Mouse (Mus musculus) CH12.LX (cell line): ENCODE data around the gene Lamc1. TPM values are rescaled to one million over a fixed set of nuclear protein-coding genes. Genes with fewer than 3 reads are reported as not detected.
A peak's percentile ranks its signal among the peaks of the same experiment; 100 is the strongest.
"Not testable (repeated sequence)": the region's sequence is repeated elsewhere in the genome, so short reads cannot be mapped to it uniquely, and the experiment has no call there.

ENCODE experiments used
- DNase-seq: peaks from one replicate; pipeline ENCODE4 v3.0.0-alpha.2; 2013; ENCODE audit errors: extremely low read depth
- H3K27ac ChIP-seq: 2 replicates; pipeline ENCODE4 v1.5.1; 2012; ENCODE audit warnings: low read depth, mild to moderate bottlenecking, control low read depth, moderate library complexity; ENCODE audit not compliant: insufficient read depth
- H3K27me3 ChIP-seq: replicated peaks from 2 replicates; pipeline ENCODE3; 2012; ENCODE audit warnings: inconsistent platforms
- H3K36me3 ChIP-seq, 2 experiments: replicated peaks in 1 of 2; 2 replicates each; pipeline versions ENCODE3 to v1.6.1; 2012; ENCODE audit warnings: inconsistent platforms in 1 of 2, low read length in 1 of 2, mild to moderate bottlenecking in 1 of 2, mixed read lengths in 1 of 2, moderate library complexity in 1 of 2; ENCODE audit not compliant: control insufficient read depth in 1 of 2, insufficient read depth in 1 of 2
- H3K4me1 ChIP-seq, 2 experiments: 2 replicates each; pipeline ENCODE4 v1.6.1; 2012; ENCODE audit warnings: inconsistent platforms in 1 of 2, moderate library complexity in 1 of 2; ENCODE audit not compliant: insufficient read depth in 2 of 2, control insufficient read depth in 1 of 2
- H3K4me2 ChIP-seq: 2 replicates; pipeline ENCODE4 v1.6.1; 2012; ENCODE audit warnings: low read depth, mild to moderate bottlenecking, control low read depth; ENCODE audit not compliant: poor library complexity, insufficient read depth, severe bottlenecking
- H3K4me3 ChIP-seq, 3 experiments: fragments of 150-350 bp in 1 of 3; sonication (generic) in 1 of 3; replicated peaks in 1 of 3; 2 replicates each; pipeline versions ENCODE3 to v1.5.1; 2011 to 2012; ENCODE audit warnings: low read depth in 2 of 3, low read length in 2 of 3, mild to moderate bottlenecking in 2 of 3, moderate library complexity in 2 of 3, control low read depth in 1 of 3, improper control_type of control experiment in 1 of 3, inconsistent platforms in 1 of 3, mixed read lengths in 1 of 3; ENCODE audit not compliant: poor library complexity in 1 of 3
- H3K79me2 ChIP-seq: replicated peaks from 2 replicates; pipeline ENCODE4 v1.6.1; 2012; ENCODE audit warnings: mild to moderate bottlenecking, moderate library complexity; ENCODE audit not compliant: control insufficient read depth, poor library complexity, insufficient read depth, severe bottlenecking; ENCODE audit errors: extremely low read depth
- H3K9ac ChIP-seq: 2 replicates; pipeline ENCODE4 v1.6.1; 2012; ENCODE audit warnings: low read depth, mild to moderate bottlenecking, control low read depth, moderate library complexity; ENCODE audit not compliant: insufficient read depth
- H3K9me3 ChIP-seq: replicated peaks from 2 replicates; pipeline ENCODE3; 2012; ENCODE audit warnings: low read length, inconsistent platforms, mixed read lengths
- BHLHE40 ChIP-seq: IDR thresholded peaks from 2 replicates; pipeline ENCODE4 v1.6.1; 2011; ENCODE audit warnings: mild to moderate bottlenecking, low read depth, low read length, improper control_type of control experiment
- CHD2 ChIP-seq: IDR thresholded peaks from 2 replicates; pipeline ENCODE4 v1.6.1; 2011; ENCODE audit warnings: low read length, improper control_type of control experiment
- E2F4 ChIP-seq: IDR thresholded peaks from 2 replicates; pipeline ENCODE4 v1.6.1; 2011; ENCODE audit warnings: low read depth, low read length, improper control_type of control experiment; ENCODE audit not compliant: insufficient replicate concordance
- IRF4 ChIP-seq: IDR thresholded peaks from 2 replicates; pipeline ENCODE4 v1.6.1; 2014; ENCODE audit warnings: low read depth, mild to moderate bottlenecking, inconsistent platforms, low read length, improper control_type of control experiment
- KAT2A ChIP-seq: IDR thresholded peaks from 2 replicates; pipeline ENCODE4 v1.6.1; 2012; ENCODE audit warnings: low read length, improper control_type of control experiment, inconsistent platforms; ENCODE audit not compliant: insufficient replicate concordance
- MAFK ChIP-seq: IDR thresholded peaks from 2 replicates; pipeline ENCODE4 v1.6.1; 2011; ENCODE audit warnings: low read length, improper control_type of control experiment; ENCODE audit not compliant: insufficient replicate concordance
- MXI1 ChIP-seq: IDR thresholded peaks from 2 replicates; pipeline ENCODE4 v1.6.1; 2011; ENCODE audit warnings: mild to moderate bottlenecking, low read depth, low read length, improper control_type of control experiment
- NELFE ChIP-seq: IDR thresholded peaks from 2 replicates; pipeline ENCODE4 v1.6.1; 2011; ENCODE audit warnings: low read depth, low read length, improper control_type of control experiment
- NRF1 ChIP-seq: IDR thresholded peaks from 2 replicates; pipeline ENCODE4 v1.6.1; 2014; ENCODE audit warnings: low read depth, mild to moderate bottlenecking, inconsistent platforms, low read length, improper control_type of control experiment, moderate library complexity
- POLR2A ChIP-seq: IDR thresholded peaks from 2 replicates; pipeline ENCODE4 v1.6.1; 2011; ENCODE audit warnings: low read depth, mild to moderate bottlenecking, improper control_type of control experiment, low read length
- RCOR1 ChIP-seq: conservative IDR thresholded peaks from 2 replicates; pipeline ENCODE4 v1.6.1; 2012; ENCODE audit warnings: low read depth, mild to moderate bottlenecking, inconsistent platforms, low read length, improper control_type of control experiment
- SIN3A ChIP-seq: IDR thresholded peaks from 2 replicates; pipeline ENCODE4 v1.6.1; 2012; ENCODE audit warnings: low read length, improper control_type of control experiment, inconsistent platforms
- SMC3 ChIP-seq: IDR thresholded peaks from 2 replicates; pipeline ENCODE4 v1.6.1; 2011; ENCODE audit warnings: low read depth, low read length, improper control_type of control experiment
- TCF12 ChIP-seq: IDR thresholded peaks from 2 replicates; pipeline ENCODE4 v1.6.1; 2014; ENCODE audit warnings: low read depth, mild to moderate bottlenecking, inconsistent platforms, low read length, improper control_type of control experiment
- UBTF ChIP-seq: IDR thresholded peaks from 2 replicates; pipeline ENCODE4 v1.6.1; 2012; ENCODE audit warnings: low read depth, mild to moderate bottlenecking, inconsistent platforms, low read length, improper control_type of control experiment, moderate library complexity
- ZMIZ1 ChIP-seq: IDR thresholded peaks from 2 replicates; pipeline ENCODE4 v1.6.1; 2012; ENCODE audit warnings: low read depth, mild to moderate bottlenecking, inconsistent platforms, low read length, improper control_type of control experiment
- dilution Hi-C: fragments of 300-500 bp; cut with MboI; formaldehyde crosslinking; loops from 2 replicates; pipeline ENCODE4 v1.14.3; 2020; ENCODE audit warnings: low sequenced_read_pairs; ENCODE audit not compliant: extremely low pct_unique_long_range_greater_than_20kb, extremely low pct_ligation_motif_present
- in situ Hi-C: fragments of 300-500 bp; cut with MboI; formaldehyde crosslinking; loops from 3 replicates; pipeline ENCODE4 v1.14.3; 2019; ENCODE audit warnings: low sequenced_read_pairs, low pct_ligation_motif_present, low pct_unique_long_range_greater_than_20kb, mixed read lengths
- polyA plus RNA-seq: library from polyadenylated mRNA; unstranded; fragments of >175 nt; gene quantifications from 2 replicates; pipeline ENCODE4 v1.2.1, GENCODE M21; 2012; ENCODE audit warnings: low read depth; ENCODE audit not compliant: insufficient read length
- total RNA-seq, 2 experiments: library from RNA; depleted of rRNA; stranded (reverse); fragments of 300-350 nt in 1 of 2; fragments of >200 nt in 1 of 2; gene quantifications; 2 replicates each; pipeline ENCODE4 v1.2.3; 2012 to 2014

Gene Lamc1
- total and polyA plus RNA-seq, 3 experiments: 5.7 to 16.7 (median 10.5) TPM

- H3K9me3 ChIP-seq: no peaks in the 10 kb centered on the region
- DNase-seq: no peak
- no peaks in the 10 kb centered on the region for H3K36me3 ChIP-seq
- H3K4me2 ChIP-seq: peak overlapping the region; percentile 38
- peaks cover 2% of the 10 kb centered on the region; the same call in 1 of the 2 replicates for H3K79me2 ChIP-seq
- H3K27me3 ChIP-seq: no peaks in the 10 kb centered on the region
- TF ChIP-seq POLR2A: peak; percentile 43; the same call in 1 of the 2 replicates
- TF ChIP-seq RCOR1: 0 out of 2 replicates have a peak, but pooled peaks have one; percentile 37
- TF ChIP-seq CHD2: no peak
- peak; percentile 83 for TF ChIP-seq NRF1
- TF ChIP-seq MAFK: no peak
- TF ChIP-seq E2F4: no peak
- no peak for TF ChIP-seq TCF12
- TF ChIP-seq BHLHE40: 0 out of 2 replicates have a peak, but pooled peaks have one; percentile 5
- TF ChIP-seq UBTF: no peak
- TF ChIP-seq NELFE: peak; percentile 16; the same call in 1 of the 2 replicates
- TF ChIP-seq SMC3: no peak
- 0 out of 2 replicates have a peak, but pooled peaks have one; percentile 34 for TF ChIP-seq MXI1
- TF ChIP-seq SIN3A: peak; percentile 34; the same call in 1 of the 2 replicates
- TF ChIP-seq ZMIZ1: no peak
- peak; percentile 76 for TF ChIP-seq IRF4
- no peak for TF ChIP-seq KAT2A
- dilution Hi-C loops: no loop called here
- peak overlapping the region; percentile 21; the same call in 1 of the 2 replicates for H3K9ac ChIP-seq
- in situ Hi-C loops: no loop called here
- peaks cover 9 to 37% of the 10 kb centered on the region in 2 experiments; a peak in 3 of 4 replicates for H3K4me1 ChIP-seq
- H3K27ac ChIP-seq: peak overlapping the region; percentile 9; the same call in 1 of the 2 replicates
- H3K4me3 ChIP-seq: no peak overlapping the region
Observed at GRCm38 (mm10) chr1:153307509-153308178, 24.9 kb downstream of the Lamc1 start.

DNA sequence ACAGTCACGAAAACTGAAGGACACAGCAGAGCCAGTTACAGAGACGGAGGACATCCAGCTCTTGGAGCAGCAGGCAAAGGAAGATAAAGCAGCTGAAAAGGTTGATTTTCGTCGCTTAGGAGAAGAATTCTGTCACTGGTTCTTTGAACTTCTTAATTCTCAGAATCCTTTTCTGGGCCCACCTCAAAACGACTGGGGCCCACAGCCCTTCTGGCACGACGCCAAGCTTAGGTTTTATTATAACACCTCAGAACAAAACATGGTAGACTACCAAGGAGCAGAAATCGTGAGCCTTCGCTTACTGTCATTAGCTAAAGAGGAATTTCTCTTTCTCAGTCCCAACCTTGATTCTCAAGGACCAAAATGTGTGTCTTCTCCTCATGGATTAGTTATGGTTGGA is 26.9 kb downstream of the Lamc1 start:
- H3K4me1 ChIP-seq: peaks cover 11 to 42% of the 10 kb centered on the region in 2 experiments; a peak in 3 of 4 replicates
- H3K79me2 ChIP-seq, H3K4me3 ChIP-seq, H3K4me2 ChIP-seq, H3K27me3 ChIP-seq, H3K9me3 ChIP-seq, H3K36me3 ChIP-seq, H3K9ac ChIP-seq, DNase-seq, dilution Hi-C loops, in situ Hi-C loops, H3K27ac ChIP-seq: not testable (repeated sequence)

DNA sequence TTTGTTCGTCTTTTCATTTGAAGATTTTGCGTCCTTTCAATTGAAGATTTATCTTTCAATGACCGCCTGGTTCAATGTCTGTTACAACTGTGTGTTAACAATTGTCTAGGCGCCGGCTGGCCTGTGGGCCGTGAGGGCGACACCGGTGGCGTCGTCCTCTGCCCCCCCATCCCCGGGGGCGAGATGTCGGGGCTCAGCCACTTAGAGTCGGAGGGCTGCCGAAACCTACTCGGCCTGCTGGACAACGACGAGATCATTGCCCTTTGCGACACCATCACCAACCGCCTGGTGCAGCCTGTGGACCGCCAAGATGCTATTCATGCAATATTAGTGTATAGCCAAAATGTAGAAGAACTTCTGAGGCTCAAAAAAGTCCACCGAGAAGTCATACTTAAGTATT is 27.3 kb downstream of the Lamc1 start:
- H3K9ac ChIP-seq, H3K27ac ChIP-seq, DNase-seq, H3K79me2 ChIP-seq, H3K4me3 ChIP-seq, H3K4me2 ChIP-seq, H3K27me3 ChIP-seq, H3K9me3 ChIP-seq, in situ Hi-C loops, H3K36me3 ChIP-seq, dilution Hi-C loops: not testable (repeated sequence)
- peaks cover 13 to 46% of the 10 kb centered on the region in 2 experiments; a peak in 3 of 4 replicates for H3K4me1 ChIP-seq
